Mouse (Mus musculus) lung, postnatal 0 days (tissue): ENCODE results near the gene Prrt4. TPM values are rescaled to one million over a fixed set of nuclear protein-coding genes. Genes with fewer than 3 reads are reported as not detected.

ENCODE experiments used
- ATAC-seq: fragments of 200-750 bp; cut with Nextera tagmentation; 2 replicates; pipeline ENCODE4 v1.8.0; 2017; ENCODE audit warnings: moderate library complexity
- DNase-seq: peaks from one replicate; pipeline ENCODE4 v3.0.0-alpha.2; 2016; ENCODE audit warnings: low spot score
- H3K27ac ChIP-seq: fragments of 300-500 bp; sonication (generic); 2 replicates; pipeline ENCODE4 v1.5.1; 2014; ENCODE audit warnings: antibody characterized with exemption, mild to moderate bottlenecking, low read length, mixed read lengths
- H3K27me3 ChIP-seq: fragments of 300-500 bp; sonication (generic); replicated peaks from 2 replicates; pipeline ENCODE4 v1.6.1; 2014; ENCODE audit warnings: low read length, mixed read lengths; ENCODE audit not compliant: insufficient read depth
- H3K36me3 ChIP-seq: fragments of 300-500 bp; sonication (generic); 2 replicates; pipeline ENCODE4 v1.6.1; 2014; ENCODE audit warnings: low read length, mixed read lengths; ENCODE audit not compliant: insufficient read depth
- H3K4me1 ChIP-seq: fragments of 300-500 bp; sonication (generic); 2 replicates; pipeline ENCODE4 v1.6.1; 2014; ENCODE audit warnings: antibody characterized with exemption, low read depth, low read length, mixed read lengths; ENCODE audit not compliant: insufficient read depth
- H3K4me2 ChIP-seq: fragments of 300-500 bp; sonication (generic); replicated peaks from 2 replicates; pipeline ENCODE4 v1.6.1; 2014; ENCODE audit warnings: low read depth, mild to moderate bottlenecking, low read length, moderate library complexity, mixed read lengths
- H3K4me3 ChIP-seq: fragments of 300-500 bp; sonication (generic); 2 replicates; pipeline ENCODE4 v1.5.1; 2014; ENCODE audit warnings: low read depth, low read length
- H3K9ac ChIP-seq: fragments of 300-500 bp; sonication (generic); replicated peaks from 2 replicates; pipeline ENCODE4 v1.6.1; 2014; ENCODE audit warnings: low read depth, mild to moderate bottlenecking
- H3K9me3 ChIP-seq: fragments of 300-500 bp; sonication (generic); 2 replicates; pipeline ENCODE4 v1.6.1; 2016; ENCODE audit warnings: low read length, mixed read lengths
- CTCF ChIP-seq: IDR thresholded peaks from 2 replicates; pipeline ENCODE4 v1.5.1; 2016; ENCODE audit warnings: antibody characterized with exemption, mild to moderate bottlenecking
- EP300 ChIP-seq: IDR thresholded peaks from 2 replicates; pipeline ENCODE4 v1.6.1; 2016; ENCODE audit warnings: antibody characterized with exemption, mild to moderate bottlenecking, control low read depth
- WGBS: fragments of 180-500 bp; shearing (Covaris S2); extraction: QIAGEN DNeasy Blood & Tissue Kit; methylation state at CpG from one replicate; pipeline ENCODE4 v1.1.7; 2014; 5-methylcytosine and 5-hydroxymethylcytosine counted together
- polyA plus RNA-seq: library from polyadenylated mRNA; unstranded; fragments of >200 nt; fragmentation: Nextera tagmentation; extraction: Ambion mirVana; gene quantifications from 2 replicates; pipeline ENCODE4 v1.2.1, GENCODE M21; 2015

The Prrt4 gene
- polyA plus RNA-seq, 1 experiment from 2014 or later = 2.5 TPM

GRCm38 (mm10) chr6:29200496-29200895, 21.1 kb upstream of the Prrt4 start:
- no peaks in the 10 kb centered on the region for H3K9me3 ChIP-seq
- no peak overlapping the region for H3K9ac ChIP-seq
- no peak overlapping the region for H3K27ac ChIP-seq
- no peak for TF ChIP-seq EP300
- TF ChIP-seq CTCF = no peak
- H3K27me3 ChIP-seq = no peaks in the 10 kb centered on the region
- DNase-seq (no peak), ATAC-seq (no peak)
- no peak overlapping the region for H3K4me3 ChIP-seq
- 0 out of 2 replicates have a peak, but pooled peaks cover 13% of the 10 kb centered on the region for H3K36me3 ChIP-seq
- H3K4me2 ChIP-seq = no peak overlapping the region
- WGBS = 56% methylated on average over 3 of the region's 3 CpGs
- H3K4me1 ChIP-seq = 0 out of 2 replicates have a peak, but pooled peaks cover 3% of the 10 kb centered on the region

- Histone ChIP-seq H3K36me3 (0 out of 2 replicates have a peak, but pooled peaks cover 13% of the 10 kb centered on the region), H3K4me3 (no peak overlapping the region), H3K4me1 (0 out of 2 replicates have a peak, but pooled peaks cover 3% of the 10 kb centered on the region), H3K27ac (no peak overlapping the region), H3K27me3 (no peaks in the 10 kb centered on the region), H3K4me2 (peak overlapping the region; percentile 39; the same call in 1 of the 2 replicates), H3K9ac (no peak overlapping the region), H3K9me3 (no peaks in the 10 kb centered on the region)
- TF ChIP-seq EP300 (no peak), CTCF (no peak)
- ATAC-seq (no peak), DNase-seq (no peak)
- WGBS = 40% methylated on average over 8 of the region's 8 CpGs
Observed at GRCm38 (mm10) chr6:29199223-29199855, 20.0 kb upstream of the Prrt4 start.

GRCm38 (mm10) chr6:29198309-29199222, 19.2 kb upstream of the Prrt4 start:
- ATAC-seq = peak; percentile 88
- 15% methylated on average over 25 of the region's 25 CpGs for WGBS
- H3K27me3 ChIP-seq = no peaks in the 10 kb centered on the region
- H3K36me3 ChIP-seq = 0 out of 2 replicates have a peak, but pooled peaks cover 9% of the 10 kb centered on the region
- peak; percentile 98 for DNase-seq
- no peak overlapping the region for H3K9ac ChIP-seq
- TF ChIP-seq CTCF = peak; percentile 92
- TF ChIP-seq EP300 = no peak
- H3K27ac ChIP-seq = no peak overlapping the region
- no peak overlapping the region for H3K4me3 ChIP-seq
- peak overlapping the region; percentile 39 for H3K4me2 ChIP-seq
- 0 out of 2 replicates have a peak, but pooled peaks cover 3% of the 10 kb centered on the region for H3K4me1 ChIP-seq
- no peaks in the 10 kb centered on the region for H3K9me3 ChIP-seq

- H3K4me2 ChIP-seq = no peak overlapping the region
- H3K4me3 ChIP-seq = no peak overlapping the region
- no peaks in the 10 kb centered on the region for H3K27me3 ChIP-seq
- ATAC-seq = peak; percentile 11; the same call in 1 of the 2 replicates
- H3K9ac ChIP-seq = no peak overlapping the region
- no peaks in the 10 kb centered on the region for H3K9me3 ChIP-seq
- TF ChIP-seq EP300 = no peak
- no peak for TF ChIP-seq CTCF
- no peaks in the 10 kb centered on the region for H3K36me3 ChIP-seq
- WGBS = 72% methylated on average over 5 of the region's 5 CpGs
- H3K27ac ChIP-seq = no peak overlapping the region
- no peak for DNase-seq
- H3K4me1 ChIP-seq = 0 out of 2 replicates have a peak, but pooled peaks cover 3% of the 10 kb centered on the region
Observed at GRCm38 (mm10) chr6:29195846-29196698, 16.7 kb upstream of the Prrt4 start.

- Histone ChIP-seq H3K4me2 (no peak overlapping the region), H3K27ac (no peak overlapping the region), H3K9me3 (no peaks in the 10 kb centered on the region), H3K4me1 (0 out of 2 replicates have a peak, but pooled peaks cover 3% of the 10 kb centered on the region), H3K4me3 (no peak overlapping the region), H3K27me3 (no peaks in the 10 kb centered on the region), H3K36me3 (no peaks in the 10 kb centered on the region), H3K9ac (no peak overlapping the region)
- ATAC-seq (no peak), DNase-seq (no peak)
- WGBS = 78% methylated on average over 5 of the region's 5 CpGs
- TF ChIP-seq EP300 = no peak
- TF ChIP-seq CTCF = no peak
Observed at GRCm38 (mm10) chr6:29195146-29195545, 15.8 kb upstream of the Prrt4 start.
